Mouse (Mus musculus) monocyte, adult 2 months (primary cell): Measurements from ENCODE around the gene Tfrc.
"Not testable (repeated sequence)": the region's sequence is repeated elsewhere in the genome, so short reads cannot be mapped to it uniquely, and the experiment has no call there.

ENCODE experiments used
- DNase-seq, 2 experiments: peaks; one replicate each; pipeline ENCODE4 v3.0.0; 2022; ENCODE audit warnings: low spot score in 2 of 2, low read depth in 1 of 2

Tfrc gene

DNA sequence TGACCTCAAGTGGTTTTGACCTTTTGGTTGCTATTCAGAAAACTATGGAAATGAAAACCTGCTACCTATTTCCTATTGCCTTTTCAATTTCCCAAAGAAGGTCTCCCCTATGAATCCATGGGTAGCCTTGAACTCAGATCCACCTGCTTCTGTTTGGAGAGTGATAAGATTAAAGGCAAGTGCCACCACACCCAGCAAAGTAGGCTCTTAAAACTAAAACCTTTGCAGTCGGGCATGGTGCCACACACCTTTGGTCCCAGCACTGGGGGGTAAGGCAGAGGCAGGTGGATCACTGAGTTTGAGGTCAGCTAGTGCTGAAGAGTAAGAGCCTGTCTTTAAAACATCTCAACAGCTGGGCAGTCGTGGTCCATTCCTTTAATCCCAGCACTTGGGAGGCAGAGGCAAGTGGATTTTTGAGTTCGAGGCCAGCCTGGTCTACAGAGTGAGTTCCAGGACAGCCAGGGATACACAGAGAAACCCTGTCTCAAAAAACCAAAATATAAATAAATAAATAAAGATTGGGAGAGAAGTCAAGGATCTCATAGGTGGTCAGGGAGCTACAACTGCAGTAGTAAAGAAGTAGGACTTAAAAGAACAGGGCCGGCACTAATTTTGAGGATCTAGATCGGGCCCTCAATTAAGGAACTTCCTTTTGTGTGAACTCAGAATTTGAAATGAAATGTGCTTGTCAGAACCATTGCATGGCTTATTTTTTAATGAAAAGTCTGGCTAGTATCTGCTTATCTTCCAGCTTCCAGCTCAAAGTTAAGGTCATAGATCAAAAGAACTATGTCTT, 1.9 kb downstream of the Tfrc start:
- no peak for DNase-seq

DNA sequence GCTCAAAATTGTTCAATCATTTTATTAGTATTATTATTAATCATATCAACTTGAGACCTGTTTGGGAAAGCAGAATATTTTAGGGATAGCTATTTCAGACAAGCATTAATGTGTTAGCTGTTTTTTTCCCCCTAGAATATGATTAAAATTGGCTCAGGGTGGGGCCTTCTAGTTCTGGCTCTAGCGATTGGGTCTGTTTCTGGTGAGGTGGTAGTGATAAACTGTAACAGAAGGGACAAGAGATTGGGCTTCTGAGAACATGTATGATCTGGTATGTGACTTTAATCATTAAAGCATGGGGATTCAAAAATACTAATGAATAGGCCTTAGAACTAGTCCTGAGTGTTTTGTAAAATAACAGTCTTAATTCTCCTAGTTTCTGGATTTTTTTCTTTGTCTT, 3.3 kb downstream of the Tfrc start:
- no peak for DNase-seq

DNA sequence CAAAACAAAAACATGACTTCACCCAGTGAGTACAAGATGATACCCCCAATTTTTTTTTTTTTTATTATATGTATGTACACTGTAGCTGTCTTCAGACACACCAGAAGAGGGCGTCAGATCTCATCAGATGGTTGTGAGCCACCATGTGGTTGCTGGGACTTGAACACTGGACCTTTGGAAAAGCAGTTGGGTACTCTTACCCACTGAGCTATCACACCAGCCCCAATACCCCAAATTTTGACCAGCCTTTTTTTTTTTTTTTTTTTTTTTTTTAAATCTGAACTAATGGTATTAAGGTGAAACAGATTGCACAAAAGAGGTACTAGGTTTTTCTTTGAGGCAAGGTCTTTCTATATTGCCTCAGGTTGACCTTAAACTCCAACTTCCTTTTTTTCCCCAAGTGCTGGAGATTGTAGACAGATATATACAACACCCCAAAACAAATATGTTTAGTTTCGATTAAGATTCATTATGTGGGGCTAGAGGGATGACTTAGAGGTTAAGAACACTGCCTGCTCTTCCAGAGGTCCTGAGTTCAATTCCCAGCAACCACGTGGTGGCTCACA, 4.6 kb downstream of the Tfrc start:
- DNase-seq: no peak

DNA sequence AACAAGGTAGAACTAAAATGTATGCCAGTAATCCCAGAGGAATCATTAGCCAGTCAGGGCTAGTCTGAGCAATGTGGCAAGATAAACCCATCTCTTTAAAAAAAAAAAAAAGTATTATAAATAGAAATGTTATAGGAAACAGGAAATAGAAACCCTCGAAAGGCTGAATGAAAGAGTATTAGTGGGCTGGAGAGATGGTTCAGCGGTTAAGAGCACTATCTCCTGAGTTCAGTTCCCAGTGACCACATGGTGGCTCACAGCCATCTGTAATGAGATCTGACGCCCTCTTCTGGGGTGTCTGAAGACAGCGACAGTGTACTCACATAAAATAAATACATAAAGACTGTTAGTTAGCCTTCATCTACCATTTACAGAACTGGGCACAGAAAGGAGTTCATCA, 5.3 kb downstream of the Tfrc start:
- no peak for DNase-seq

DNA sequence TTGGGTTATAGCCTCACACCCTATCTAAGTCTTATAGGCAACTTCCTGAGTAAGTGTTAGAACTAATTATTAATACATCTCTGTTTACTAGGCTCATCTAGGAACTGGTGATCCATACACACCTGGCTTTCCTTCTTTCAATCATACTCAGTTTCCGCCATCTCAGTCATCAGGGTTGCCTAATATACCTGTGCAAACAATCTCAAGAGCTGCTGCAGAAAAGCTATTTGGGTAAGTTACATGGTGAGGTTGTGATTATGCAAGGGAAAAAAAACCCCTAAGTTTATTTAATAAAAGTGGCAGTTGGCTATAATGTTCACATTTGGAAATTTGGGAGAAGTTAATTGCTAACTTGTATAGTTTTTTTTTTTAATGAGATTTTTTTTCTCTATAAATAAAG, 10.2 kb downstream of the Tfrc start:
- DNase-seq: no peak

DNA sequence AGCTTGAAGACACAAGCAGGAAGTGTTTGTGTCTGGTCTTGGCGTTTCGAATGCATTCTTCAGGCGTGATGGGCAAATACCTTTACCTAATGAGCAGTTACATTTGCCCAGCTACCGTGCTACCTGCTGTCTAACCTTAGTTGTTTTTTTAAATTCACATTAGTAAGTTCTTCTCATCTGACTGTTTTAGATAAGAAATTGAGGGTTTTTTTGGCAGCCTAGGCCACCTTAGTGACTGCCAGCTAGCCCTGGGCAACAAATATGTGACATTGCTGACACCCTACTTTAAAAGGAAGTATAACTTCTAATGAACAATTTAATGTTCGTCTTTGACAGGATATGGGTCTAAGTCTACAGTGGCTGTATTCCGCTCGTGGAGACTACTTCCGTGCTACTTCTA, 19.4 kb downstream of the Tfrc start:
- no peak for DNase-seq

DNA sequence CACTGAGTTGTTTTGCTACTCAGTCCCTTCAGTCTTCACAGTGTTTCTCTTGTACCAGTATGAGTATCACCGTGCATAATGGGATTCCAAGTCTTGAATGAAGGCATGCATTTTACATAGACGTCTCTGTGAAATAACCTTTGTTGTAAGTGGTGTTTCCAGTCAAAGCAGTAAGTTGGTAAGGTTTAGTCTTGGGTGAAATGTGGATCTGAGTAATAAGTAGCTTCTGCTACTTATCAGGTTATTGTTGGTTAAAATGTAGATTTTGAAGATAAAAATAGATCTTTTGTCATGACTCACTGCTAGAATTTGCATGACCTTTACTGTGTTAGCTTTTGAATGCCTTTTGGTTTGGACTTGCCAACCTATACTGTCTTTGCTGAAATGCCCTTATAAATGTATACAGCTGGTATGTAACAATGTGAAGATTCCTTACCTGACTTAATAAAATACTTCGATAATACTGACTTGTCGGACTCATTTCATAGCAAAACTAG, 23.7 kb downstream of the Tfrc start:
- no peak for DNase-seq

DNA sequence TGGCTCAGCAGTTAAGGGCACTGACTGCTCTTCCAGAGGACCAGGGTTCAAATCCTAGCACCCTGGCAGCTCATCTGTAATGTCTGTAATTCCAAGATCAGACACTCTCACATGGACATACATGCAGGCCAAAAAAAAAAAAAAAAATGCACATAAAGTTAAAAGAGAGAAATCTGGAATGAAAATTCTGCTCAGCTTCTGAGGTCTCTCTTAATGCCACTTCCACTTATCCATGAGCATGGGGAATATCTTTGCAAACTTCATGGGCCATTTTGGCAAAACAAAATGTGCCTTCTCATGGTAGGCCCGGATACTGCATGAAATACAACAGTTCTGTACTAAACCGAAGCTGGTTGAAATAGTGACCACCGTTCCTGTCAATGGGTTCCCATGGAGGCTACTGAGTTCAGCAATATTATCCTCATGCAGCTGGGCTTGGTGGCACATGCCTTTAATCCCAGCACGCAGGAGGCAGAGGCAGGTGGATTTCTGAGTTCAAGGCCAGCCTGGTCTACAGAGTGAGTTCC, 24.8 kb downstream of the Tfrc start:
- no peak for DNase-seq

DNA sequence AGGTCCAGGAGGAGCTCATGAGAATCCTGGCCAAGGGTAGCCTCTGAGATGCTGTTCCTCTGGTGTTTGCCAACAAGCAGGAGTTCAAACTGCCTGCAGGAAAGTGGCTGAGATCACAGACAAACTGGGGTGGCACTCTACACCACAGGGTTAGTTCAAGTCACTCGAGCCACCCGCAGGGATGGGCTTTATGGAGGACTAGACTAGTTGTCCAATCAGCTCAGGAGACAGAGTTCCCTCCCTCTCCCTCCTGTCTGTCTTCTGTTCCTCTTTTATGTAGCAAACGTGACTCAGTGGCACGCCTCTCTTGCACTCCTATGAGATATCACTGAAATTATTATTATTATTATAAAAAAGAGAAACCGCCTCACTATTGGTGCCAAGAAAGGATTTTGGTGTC, 25.5 kb downstream of the Tfrc start:
- DNase-seq: no peak

DNA sequence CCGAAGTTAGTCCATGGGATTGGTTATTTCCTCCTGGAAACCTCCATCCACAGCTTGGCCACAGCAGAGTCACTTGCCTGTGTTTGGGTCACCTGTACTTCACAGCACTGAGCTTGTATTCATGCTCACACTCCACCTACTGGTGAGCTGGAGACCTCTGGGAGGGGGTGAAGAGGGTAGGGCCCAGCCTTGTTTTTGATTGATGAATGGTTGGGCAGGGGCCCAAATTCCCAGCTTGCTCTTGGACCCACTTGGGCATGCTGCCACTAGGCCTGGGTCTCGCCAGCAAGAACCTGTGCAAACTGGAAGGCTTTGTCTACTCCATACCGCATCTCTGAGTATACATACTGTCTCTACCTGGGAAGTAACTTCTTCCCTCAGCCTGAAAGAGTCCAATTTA, 26.6 kb downstream of the Tfrc start:
- DNase-seq: no peak

DNA sequence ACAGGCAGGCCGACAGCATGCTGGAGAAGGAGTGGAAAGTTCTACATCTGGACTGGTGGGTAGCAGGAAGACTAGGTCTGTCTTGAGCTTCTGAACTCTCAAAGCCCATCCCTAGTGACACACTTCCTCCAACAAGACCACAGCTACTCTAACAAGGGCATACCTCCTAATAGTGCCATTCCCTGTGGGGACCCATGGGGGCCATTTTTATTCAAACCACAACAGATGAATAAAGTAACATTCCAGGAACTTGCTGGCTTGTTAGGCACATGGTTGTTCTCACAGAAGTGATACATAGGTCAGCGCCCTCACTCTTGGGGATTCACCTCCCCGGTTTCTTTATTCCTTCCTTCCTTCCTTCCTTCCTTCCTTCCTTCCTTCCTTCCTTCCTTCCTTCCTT, 27.6 kb downstream of the Tfrc start:
- no peak for DNase-seq

DNA sequence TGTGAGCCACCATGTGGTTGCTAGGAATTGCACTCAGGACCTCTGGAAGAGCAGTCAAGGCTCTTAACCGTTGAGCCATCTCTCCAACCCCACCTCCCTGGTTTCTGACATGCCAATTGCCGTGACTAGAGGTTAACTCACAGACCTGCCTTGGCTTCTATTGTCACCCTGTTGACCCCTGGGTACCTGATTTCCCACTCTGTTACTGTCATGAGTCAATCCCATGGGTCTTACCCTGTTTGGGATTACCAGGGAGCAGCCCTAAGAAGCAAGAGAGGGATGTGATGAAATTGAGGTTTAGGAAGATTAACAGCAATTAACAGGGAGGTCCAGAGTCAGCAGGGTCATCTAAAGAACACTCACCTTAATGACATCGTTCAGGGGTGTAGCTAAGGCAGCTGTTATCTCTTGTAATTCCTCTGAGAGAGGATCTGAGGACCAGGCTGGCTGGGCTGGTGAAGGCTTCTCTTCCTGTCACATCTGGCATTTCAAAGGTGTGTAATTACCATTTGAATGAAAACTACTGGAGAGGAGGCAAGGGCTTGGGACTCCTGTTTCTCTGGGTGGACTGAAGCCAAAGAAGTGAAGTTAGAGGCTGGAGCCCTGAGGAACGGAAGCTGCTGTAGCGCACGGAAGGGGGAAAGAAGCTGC, 28.3 kb downstream of the Tfrc start:
- DNase-seq: no peak

DNA sequence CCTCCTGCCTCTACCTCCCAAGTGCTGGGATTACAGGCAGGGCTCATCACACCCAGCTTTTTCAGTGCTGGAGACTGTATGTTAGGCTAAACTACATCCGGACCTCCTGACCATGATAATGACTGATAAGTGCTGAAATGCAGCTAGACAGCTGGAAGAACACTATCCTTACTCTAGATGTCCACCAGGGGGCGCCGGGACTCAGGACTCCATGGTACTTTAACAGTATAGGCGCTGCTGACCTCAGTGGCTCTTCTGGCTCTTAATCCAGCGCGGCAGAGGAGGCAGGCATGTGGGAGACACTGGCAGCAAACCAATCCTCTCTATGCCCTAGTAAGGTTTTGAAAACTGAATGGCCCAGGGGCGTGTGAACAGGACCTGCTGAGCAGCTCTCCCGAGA, 29.8 kb downstream of the Tfrc start:
- DNase-seq: peak in 1 of 2 experiments; percentile 55

DNA sequence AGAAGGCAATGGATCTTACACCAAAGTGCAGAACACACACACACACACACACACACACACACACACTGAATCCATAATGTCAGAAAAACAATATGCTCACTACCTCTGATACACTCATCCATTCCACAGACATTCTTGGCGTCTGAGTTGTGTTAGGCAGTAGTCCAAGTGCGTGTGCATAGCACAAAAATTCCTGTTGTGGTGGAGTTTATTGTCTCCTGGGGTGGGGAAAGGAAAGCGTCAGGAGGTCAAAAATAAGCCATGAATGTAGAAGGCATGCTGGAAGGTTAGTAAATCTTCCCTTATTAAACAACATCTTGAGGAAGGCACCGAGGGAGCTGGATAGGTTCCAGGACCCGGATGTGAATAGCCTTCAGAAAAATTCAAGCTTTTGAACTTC, 31.4 kb downstream of the Tfrc start:
- DNase-seq: no peak

DNA sequence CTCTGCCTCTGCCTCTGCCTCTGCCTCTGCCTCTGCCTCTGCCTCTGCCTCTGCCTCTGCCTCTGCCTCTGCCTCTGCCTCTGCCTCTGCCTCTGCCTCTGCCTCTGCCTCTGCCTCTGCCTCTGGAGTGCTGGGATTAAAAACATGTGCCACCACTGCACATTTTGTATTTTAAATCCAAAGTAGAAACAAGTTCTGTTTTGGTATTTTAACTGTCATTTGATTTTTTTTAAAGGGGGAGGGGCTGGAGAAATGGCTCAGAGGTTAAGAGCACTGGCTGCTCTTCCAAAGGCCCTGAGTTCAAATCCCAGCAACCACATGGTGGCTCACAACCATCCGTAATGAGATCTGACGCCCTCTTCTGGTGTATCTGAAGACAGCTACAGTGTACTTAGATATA, 32.0 kb downstream of the Tfrc start:
- not testable (repeated sequence) for DNase-seq

DNA sequence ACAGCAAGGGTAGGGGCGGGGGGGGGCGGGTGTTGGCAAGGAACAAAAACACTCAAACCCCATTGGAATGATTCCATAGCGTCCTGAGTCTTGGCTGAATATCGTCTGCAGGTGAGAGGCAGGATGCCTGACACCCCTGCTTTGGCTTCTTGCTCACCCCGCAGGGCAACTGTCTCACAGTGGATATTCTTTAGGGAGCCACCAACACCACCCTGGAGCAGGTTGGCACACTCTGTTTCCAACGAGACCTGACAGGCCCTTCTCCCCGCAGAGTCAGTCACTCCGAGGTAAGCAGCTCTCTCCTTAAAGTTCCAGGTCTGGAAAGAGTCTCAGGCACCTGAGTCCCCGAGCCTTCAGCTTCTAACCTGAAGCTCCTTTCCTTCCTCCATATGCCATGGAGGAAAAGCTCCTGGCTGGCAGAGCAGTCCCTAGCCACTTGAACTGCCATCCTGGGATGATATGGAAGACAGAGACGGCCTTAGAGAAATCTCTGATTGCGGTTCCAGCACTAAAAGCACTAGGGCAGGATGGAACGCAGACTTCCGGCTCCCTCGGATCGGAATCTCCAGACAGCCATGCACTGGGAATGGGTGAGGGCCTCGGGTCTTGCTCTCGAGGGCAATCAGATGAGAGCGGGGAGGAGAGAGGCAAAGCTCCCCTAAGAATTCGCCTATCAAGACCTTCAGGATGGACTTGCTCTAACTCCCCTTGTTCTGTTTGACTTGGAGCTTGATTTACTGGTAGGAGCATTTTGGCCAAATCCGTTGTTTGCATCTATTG, 32.9 kb downstream of the Tfrc start:
- no peak for DNase-seq

DNA sequence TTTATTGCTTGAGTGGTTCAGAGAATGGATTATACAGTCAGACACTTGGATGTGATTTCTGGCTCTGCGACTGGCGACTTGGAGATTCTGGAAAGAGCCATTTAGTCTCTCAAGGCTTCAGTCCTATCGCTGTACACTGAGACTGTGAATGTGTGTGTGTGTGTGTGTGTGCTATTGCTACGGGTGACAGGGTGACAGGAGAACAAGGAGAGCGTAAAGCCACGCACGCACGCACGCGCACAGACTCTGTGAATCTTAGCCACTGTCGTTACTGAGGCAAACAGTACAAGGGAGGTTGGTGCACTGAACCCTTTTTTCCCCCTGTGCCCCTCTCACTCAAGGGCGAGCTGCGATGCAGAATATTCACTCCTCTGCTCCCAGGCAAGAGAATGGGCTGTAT, 33.6 kb downstream of the Tfrc start:
- DNase-seq: no peak

DNA sequence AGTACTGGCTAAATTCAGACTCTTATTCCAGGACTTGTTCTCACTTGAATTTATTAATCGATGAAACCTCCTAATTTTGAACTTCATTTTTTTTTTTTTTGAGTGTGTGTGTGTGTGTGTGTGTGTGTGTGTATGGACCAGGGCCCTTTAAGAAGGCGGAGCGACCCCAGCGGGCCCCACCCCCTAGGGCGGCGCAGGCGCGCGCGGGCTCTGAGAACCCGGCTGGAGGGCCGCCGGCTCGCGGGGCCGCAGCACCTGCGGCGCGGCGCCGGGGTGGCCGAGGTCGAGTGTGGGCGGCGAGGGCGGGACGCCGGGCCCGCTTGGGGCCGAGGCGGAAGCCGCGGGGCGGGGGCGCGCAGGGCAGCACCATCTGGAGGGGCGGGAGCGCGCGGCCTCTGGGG, 34.9 kb downstream of the Tfrc start, which contains the start of gene Tnk2:
Tnk2 (plus strand) TSS at position 214 of the 401 bp plus-strand sequence.
- DNase-seq: peak in 1 of 2 experiments; percentile 57

DNA sequence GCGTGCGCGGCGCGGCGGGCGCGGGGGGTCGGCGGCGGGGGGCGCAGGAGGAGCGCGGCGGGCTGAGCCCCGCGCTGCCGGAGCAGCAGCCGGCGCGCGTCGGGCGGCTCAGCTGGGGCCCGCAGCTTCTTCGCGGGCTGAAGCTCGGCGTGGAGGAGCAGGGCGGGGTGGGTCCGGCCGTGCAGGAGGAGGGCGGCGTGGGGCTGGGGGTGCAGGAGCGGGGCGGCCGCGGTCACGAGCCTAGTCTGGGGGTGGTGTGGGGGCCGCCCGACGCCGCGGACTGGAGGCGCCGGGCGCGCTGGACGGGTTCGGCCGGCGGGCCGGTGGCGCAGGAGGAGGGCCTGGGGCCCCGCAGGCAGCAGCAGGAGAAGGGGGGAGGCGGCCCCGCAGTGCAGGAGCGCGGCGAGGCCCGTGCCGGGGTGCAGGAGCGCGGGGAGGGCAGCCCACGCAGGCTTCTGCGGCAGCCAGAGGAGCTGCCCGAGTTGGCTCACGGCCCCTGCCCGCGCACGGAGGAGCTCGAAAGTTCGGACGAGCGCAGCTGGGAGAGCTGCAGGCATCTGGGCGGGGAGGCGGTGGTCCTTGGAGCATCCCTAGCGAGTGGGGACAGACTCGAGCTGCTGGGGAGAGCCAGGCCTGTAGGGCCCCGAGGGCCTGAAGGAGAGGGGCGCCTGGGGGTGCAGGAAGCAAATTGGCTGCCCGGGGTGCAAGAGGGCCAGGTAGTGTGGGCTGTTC, 35.5 kb downstream of the Tfrc start:
- DNase-seq: no peak

DNA sequence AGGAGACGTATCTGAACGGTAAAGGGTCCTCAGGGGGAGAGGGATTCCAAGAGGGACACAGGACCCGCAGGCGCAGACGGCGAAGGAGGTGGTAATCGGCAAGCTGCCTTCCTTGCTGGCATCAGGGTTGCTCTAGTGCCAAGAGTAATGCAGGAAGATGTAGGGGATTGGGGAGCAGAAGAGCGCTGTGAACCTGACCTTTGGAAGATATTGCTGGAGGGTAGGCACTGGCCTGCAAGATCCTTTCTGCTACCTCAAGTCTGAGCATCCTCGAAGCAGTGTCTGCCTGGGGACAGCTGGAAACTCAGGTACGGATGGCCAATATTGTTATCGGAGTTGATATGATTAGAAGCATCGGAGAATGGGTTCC, 36.1 kb downstream of the Tfrc start:
- no peak for DNase-seq
